Mouse (Mus musculus) subcutaneous adipose tissue, adult 2 months (tissue): ENCODE measurements around the gene Slc5a4b. TPM values are rescaled to one million over a fixed set of nuclear protein-coding genes. Genes with fewer than 3 reads are reported as not detected.

Experiments used
- polyA plus RNA-seq: library from polyadenylated mRNA; depleted of rRNA; stranded (reverse); fragments of >200 nt; gene quantifications from 2 replicates; pipeline ENCODE4 v1.2.3, GENCODE M21; 2012; ENCODE audit warnings: low replicate concordance; rRNA removed

The Slc5a4b gene
- polyA plus RNA-seq = not detected in 2 replicates

DNA sequence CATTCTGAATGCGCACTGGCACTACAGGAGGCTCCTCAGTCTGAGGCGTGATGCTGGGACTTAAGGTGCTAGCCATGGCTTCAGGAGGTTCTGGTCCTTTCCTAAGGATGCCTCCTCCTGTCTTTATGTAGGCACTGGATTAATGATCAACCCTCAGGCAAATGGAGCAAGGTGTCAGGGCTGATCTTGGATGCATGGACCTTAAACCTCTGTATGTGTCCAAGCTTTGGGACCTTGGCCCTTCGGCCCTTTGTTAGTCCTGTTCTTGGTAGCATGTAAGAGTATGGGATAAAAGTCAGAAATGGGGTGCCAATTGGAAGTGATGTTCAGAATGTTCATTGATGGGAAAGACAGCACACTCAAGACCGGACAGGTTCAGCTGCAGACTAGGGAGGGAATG, at the start of gene Slc5a4b:
Gene Slc5a4b, minus strand, starts transcription at position 101 of the 400 bp plus-strand sequence.

DNA sequence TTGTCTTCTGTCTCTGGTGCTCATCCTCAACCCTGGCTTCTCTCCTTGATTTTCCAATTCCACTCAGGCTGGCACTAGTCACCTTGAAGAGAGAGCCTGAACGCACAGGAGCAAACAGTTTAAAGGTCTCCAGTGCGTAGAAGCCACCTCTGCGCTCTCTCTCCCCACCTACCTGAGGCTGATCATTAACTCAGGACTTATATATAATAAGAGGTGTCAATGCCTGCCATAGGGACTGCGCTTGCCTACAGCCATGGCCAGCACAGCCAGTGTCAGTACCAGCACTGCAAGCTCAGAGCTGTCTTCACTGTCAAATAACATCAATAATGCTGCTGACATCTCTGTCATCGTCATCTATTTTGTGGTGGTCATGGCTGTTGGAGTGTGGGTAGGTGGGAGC, 36.5 kb upstream of the Slc5a4b start, which contains the start of gene Slc5a4a:
Gene Slc5a4a, plus strand, starts transcription at position 174 of the 400 bp plus-strand sequence.

GRCm38 (mm10) chr10:76032402-76033118, 78.2 kb downstream of the Slc5a4b start, which contains the start of gene Zfp280b:
Zfp280b (plus strand) TSS chr10:76032650.

Other genes starting within 250 kb of the Slc5a4b start
- gene Derl3, start 217.5 kb downstream of the Slc5a4b start, polyA plus RNA-seq = 5.6 and 9.5 TPM in 2 replicates
- 49.5 and 67.8 TPM in 2 replicates for gene Smarcb1, start 189.3 kb downstream of the Slc5a4b start, polyA plus RNA-seq
- gene Chchd10, start 177.8 kb downstream of the Slc5a4b start, polyA plus RNA-seq = 285 and 313 TPM in 2 replicates
- 59.5 and 159 TPM in 2 replicates for gene Mmp11, start 174.5 kb downstream of the Slc5a4b start, polyA plus RNA-seq
- gene Gm867, start 170.3 kb downstream of the Slc5a4b start, polyA plus RNA-seq = 0.54 and 0.87 TPM in 2 replicates
- 0.40 and 1.9 TPM in 2 replicates for gene Vpreb3, start 167.9 kb downstream of the Slc5a4b start, polyA plus RNA-seq
- 0.10 TPM in 1 of 2 replicates, not detected in the other for gene Gm5134, start 156.4 kb downstream of the Slc5a4b start, polyA plus RNA-seq
- 4.9 and 8.6 TPM in 2 replicates for gene Zfp280b, start 78.3 kb downstream of the Slc5a4b start, polyA plus RNA-seq
- not detected in 2 replicates for gene Slc5a4a, start 36.5 kb upstream of the Slc5a4b start, polyA plus RNA-seq
- 39.5 and 46.3 TPM in 2 replicates for gene Prmt2, start 126.9 kb upstream of the Slc5a4b start, polyA plus RNA-seq
- gene S100b, start 142.9 kb upstream of the Slc5a4b start, polyA plus RNA-seq = 2.2 and 21.1 TPM in 2 replicates
- 20.5 and 30.7 TPM in 2 replicates for gene Dip2a, start 234.3 kb upstream of the Slc5a4b start, polyA plus RNA-seq